Mouse (Mus musculus) heart, adult 18-20 months (tissue): ENCODE results near the gene Strap. TPM values are rescaled to one million over a fixed set of nuclear protein-coding genes. Genes with fewer than 3 reads are reported as not detected.

Source experiments
- DNase-seq, 2 experiments: peaks; one replicate each; pipeline ENCODE4 v3.0.0; 2021 to 2022; ENCODE audit warnings: mixed read lengths in 1 of 2
- total RNA-seq, 2 experiments: library from RNA; stranded (reverse); gene quantifications; 2 replicates each; pipeline ENCODE4 v1.2.3; 2021

Strap gene
- total RNA-seq, 2 experiments from 2014 or later = 86.9 to 94.5 TPM

GRCm38 (mm10) chr6:137774166-137774565 lies 39.3 kb downstream of the Strap start:
- DNase-seq = no peak

DNA sequence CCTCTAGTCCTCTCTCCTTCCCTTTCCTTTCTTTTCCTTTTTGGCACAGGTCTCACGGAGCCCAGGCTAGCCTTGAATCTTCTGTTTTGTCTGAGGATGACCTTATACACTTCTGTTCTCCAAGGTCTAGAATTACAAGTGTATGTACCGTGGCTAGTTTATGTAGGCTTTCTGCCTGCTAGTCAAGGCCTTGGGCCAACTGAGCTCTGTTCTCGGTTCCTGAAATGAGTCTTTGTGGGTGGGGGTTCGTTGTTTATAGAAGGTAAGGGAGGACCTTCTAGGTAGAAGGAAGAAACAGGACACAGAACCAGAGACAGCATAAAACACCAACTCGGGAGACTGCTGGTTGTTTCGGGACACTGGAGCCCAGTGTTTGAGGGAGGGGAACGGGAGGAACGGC lies 40.3 kb downstream of the Strap start:
- no peak for DNase-seq

GRCm38 (mm10) chr6:137776981-137777380 lies 42.1 kb downstream of the Strap start:
- DNase-seq = no peak

GRCm38 (mm10) chr6:137783899-137784637 lies 49.2 kb downstream of the Strap start:
- no peak for DNase-seq

DNA sequence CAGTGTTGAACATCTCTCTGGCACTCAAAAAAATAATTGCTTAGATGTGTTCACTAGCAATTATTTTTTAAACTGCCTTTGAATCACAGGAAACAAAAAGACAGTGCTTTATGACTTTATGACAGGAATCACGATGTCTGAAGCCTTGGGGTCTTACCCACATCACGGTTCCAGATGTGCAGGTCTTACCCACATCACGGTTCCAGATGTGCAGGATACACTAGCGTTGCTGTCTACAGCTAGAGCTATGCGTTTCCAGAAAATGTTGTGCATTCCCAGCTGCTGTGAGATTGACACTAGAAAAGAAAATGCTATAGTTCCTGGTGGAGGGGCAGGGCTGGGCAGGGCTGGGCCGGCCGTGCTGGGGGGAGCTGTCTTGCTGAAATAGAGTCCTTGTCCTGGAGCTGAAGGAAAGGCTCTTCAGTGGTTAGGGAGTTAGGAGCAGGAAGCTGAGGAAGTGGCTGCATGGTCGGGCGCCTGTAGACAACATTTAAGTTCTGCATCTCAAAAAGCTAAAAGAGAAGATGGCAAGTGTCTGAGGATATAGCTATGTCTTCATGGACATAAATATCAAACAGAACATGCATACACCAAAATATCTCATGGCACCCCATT lies 54.2 kb downstream of the Strap start:
- no peak for DNase-seq

DNA sequence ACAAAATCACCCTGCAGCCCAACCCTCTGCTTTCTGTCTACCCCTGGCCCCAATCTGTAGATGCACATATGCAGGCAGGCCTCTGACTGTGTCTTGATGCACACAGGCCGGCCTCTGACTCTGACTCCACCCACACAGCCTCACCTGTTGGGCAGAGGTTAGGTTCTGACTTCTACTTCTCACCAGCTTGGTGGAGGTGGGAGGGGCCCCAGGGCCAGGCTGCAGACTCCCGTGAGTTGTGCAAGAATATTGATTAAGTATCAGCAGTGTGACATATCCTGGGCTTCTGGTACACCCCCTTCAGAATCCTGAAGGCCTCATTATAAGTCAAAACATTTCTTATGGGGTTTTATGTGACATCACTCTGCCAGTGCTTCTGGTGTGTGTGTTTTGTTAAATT lies 54.8 kb downstream of the Strap start:
- no peak for DNase-seq

GRCm38 (mm10) chr6:137795494-137795893 lies 60.6 kb downstream of the Strap start:
- no peak for DNase-seq

DNA sequence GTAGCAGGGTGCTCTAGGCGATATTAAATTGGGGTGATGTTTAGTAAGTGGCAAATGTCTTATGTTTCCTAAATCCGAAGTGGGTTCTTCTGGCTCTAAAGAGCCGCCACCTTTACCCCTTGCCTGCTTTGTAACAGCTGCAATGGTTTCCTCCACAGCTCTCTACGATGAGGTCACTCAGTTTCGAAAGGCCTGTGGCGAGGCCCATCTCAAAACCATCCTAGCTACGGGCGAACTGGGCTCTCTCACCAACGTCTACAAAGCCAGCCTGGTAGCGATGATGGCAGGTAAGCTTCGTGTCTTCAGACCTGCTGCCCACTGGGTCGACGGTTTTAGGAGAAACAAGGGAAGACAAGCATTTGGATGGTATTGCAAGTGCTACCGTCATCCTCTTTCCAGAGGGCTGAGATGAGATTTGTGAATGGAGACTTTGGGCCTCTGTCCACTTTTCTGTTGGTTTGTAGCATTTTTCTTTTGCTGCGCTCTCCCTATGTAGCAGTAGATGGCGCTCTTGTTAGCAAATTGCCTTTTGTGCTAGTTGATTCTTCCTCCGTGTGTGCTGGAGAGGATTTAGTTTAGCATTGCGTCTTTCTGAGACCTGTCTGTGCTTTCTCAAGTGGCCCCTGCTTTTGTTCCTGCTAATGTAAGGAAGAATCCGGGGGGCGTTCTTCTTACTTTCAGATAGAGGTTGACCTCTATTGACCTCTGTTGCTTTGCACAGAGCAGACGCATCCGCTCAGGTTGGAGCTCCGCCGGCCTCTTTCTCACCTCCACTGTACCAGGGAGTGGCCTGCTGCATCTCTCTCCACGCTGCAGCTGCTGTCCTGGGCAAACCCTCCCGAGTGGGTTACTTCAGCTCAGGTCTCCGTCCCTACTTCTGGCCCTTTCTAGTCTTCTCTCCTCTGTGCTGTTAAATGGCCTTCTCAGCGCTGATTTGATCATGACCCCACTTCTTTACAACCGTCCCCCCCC lies 62.0 kb downstream of the Strap start:
- DNase-seq = peak in 1 of 2 experiments; percentile 13

DNA sequence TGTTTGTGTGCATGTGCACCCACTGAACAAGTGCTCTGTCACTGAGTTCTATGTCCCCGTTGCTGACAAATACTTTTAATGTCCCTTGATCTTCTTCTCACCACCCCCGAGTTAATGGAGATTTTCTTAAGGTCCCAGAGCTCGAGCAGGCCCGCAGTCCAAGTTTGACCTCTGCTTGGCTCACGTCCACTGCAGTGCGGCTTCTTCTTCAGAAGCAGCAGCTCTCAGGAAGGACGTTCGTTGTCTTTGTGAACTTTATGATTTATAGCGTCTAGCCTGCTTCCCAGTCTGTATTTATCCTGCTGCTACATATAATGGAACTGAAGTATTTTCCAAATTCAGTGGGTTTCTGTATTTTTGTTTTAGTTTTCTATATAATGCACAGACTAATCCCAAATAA lies 64.4 kb downstream of the Strap start:
- no peak for DNase-seq

Other genes starting within 250 kb of the Strap start
- gene Eps8, start 80.2 kb upstream of the Strap start, total RNA-seq = 10 to 100 TPM; 11.4 to 13.5 TPM
- gene Dera, start 19.5 kb downstream of the Strap start, total RNA-seq = 1 to 10 TPM; 5.2 to 7.8 TPM